Mouse (Mus musculus) ES-Bruce4 (cell line): ENCODE data around the gene Iqca.

Source experiments
- CTCF ChIP-seq: IDR thresholded peaks from one replicate; pipeline ENCODE4 v1.8.1; 2011; ENCODE audit warnings: low read depth, low read length
- POLR2A ChIP-seq: IDR thresholded peaks from one replicate; pipeline ENCODE4 v1.8.1; 2011; ENCODE audit warnings: low read length; ENCODE audit not compliant: insufficient read depth

DNA sequence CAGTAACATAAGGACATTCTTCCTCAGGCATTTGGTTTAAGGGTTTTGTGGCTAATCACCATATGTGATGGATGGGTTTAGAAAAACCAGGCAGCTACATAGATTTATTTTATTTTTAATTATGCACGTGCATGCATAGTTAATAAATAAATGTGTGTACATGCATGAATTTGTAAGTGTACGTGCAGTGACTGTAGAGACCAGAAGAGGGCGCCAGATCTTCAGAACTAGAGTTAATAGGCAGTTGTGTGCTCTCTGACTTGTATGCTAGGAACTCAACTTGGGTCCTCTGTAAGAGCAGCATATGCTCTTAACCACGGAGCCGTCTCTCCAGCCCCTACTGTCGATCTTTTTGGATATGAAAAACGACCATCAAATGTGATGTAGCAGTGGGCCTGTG lies 140.4 kb downstream of the Iqca start:
- TF ChIP-seq CTCF: peak; percentile 3
- TF ChIP-seq POLR2A: no peak
